Mouse (Mus musculus) kidney, embryonic 14.5 days (tissue): ENCODE data around the gene Slc35a5. TPM values are rescaled to one million over a fixed set of nuclear protein-coding genes. Genes with fewer than 3 reads are reported as not detected.

ENCODE experiments used
- ATAC-seq: fragments of 200-750 bp; cut with Nextera tagmentation; 2 replicates; pipeline ENCODE4 v1.8.0; 2017; ENCODE audit warnings: moderate number of reproducible peaks, mild to moderate bottlenecking, moderate TSS enrichment, moderate library complexity; ENCODE audit not compliant: low FRiP score, low TSS enrichment
- H3K27ac ChIP-seq: fragments of 300-500 bp; sonication (generic); 2 replicates; pipeline ENCODE4 v1.5.1; 2014; ENCODE audit warnings: low read depth, mild to moderate bottlenecking, low read length, moderate library complexity, mixed read lengths
- H3K27me3 ChIP-seq: fragments of 300-500 bp; sonication (generic); 2 replicates; pipeline ENCODE4 v1.6.1; 2014; ENCODE audit warnings: mild to moderate bottlenecking, low read length; ENCODE audit not compliant: control insufficient read depth, insufficient read depth
- H3K36me3 ChIP-seq: fragments of 300-500 bp; sonication (generic); 2 replicates; pipeline ENCODE4 v1.6.1; 2014; ENCODE audit warnings: low read length, mixed read lengths; ENCODE audit not compliant: control insufficient read depth, insufficient read depth
- H3K4me1 ChIP-seq: fragments of 300-500 bp; sonication (generic); 2 replicates; pipeline ENCODE4 v1.6.1; 2014; ENCODE audit warnings: low read length, mixed read lengths; ENCODE audit not compliant: control insufficient read depth, insufficient read depth
- H3K4me2 ChIP-seq: fragments of 300-500 bp; sonication (generic); replicated peaks from 2 replicates; pipeline ENCODE4 v1.6.1; 2014; ENCODE audit warnings: low read depth, mild to moderate bottlenecking, low read length
- H3K4me3 ChIP-seq: fragments of 300-500 bp; sonication (generic); 2 replicates; pipeline ENCODE4 v1.5.1; 2014; ENCODE audit warnings: mild to moderate bottlenecking, low read length
- H3K9ac ChIP-seq: fragments of 300-500 bp; sonication (generic); 2 replicates; pipeline ENCODE4 v1.6.1; 2014; ENCODE audit warnings: low read depth, mild to moderate bottlenecking, low read length, moderate library complexity
- H3K9me3 ChIP-seq: fragments of 300-500 bp; sonication (generic); 2 replicates; pipeline ENCODE4 v1.6.1; 2016; ENCODE audit warnings: low read length; ENCODE audit not compliant: control insufficient read depth
- WGBS: fragments of 180-500 bp; shearing (Covaris S2); extraction: QIAGEN DNeasy Blood & Tissue Kit; methylation state at CpG from one replicate; pipeline ENCODE4 v1.1.7; 2014; 5-methylcytosine and 5-hydroxymethylcytosine counted together
- polyA plus RNA-seq: library from polyadenylated mRNA; unstranded; fragments of >200 nt; fragmentation: Nextera tagmentation; extraction: Ambion mirVana; gene quantifications from 2 replicates; pipeline ENCODE4 v1.2.1, GENCODE M21; 2014

Slc35a5 gene
- polyA plus RNA-seq, 1 experiment from 2014 or later, result 19.6 TPM

DNA sequence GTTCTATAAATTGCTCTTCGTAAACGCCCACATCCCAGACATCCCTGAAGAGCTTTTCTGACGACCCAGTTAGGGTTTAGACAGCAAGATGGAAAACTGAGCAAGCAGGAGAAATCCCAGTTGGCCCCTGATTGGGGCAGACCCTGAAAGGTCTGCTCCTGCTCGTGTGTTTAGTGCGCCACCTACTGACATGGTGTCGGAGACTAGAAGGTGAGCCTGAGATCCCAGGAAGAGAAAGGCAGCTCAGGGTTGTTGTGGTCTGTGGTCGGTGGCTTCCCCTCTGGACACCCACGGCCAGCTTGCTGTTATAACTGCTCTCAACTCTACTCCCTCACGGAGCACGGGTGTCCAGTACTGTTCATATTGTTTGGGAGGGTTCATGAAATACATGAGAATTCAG lies 68.5 kb downstream of the Slc35a5 start:
- no peak overlapping the region for H3K27ac ChIP-seq
- no peaks in the 10 kb centered on the region for H3K4me1 ChIP-seq
- no peak overlapping the region for H3K4me2 ChIP-seq
- ATAC-seq, result peak; percentile 78
- H3K9ac ChIP-seq, result no peak overlapping the region
- H3K27me3 ChIP-seq, result no peaks in the 10 kb centered on the region
- no peak overlapping the region for H3K4me3 ChIP-seq
- H3K9me3 ChIP-seq, result no peaks in the 10 kb centered on the region
- WGBS, result 11% methylated on average over 10 of the region's 10 CpGs
- no peaks in the 10 kb centered on the region for H3K36me3 ChIP-seq

Other genes starting within 250 kb of the Slc35a5 start
- gene Cd200r3, start 215.0 kb downstream of the Slc35a5 start, polyA plus RNA-seq, result 0.31 TPM in 1 of 2 replicates, not detected in the other
- 60.1 and 78.5 TPM in 2 replicates for gene Ccdc80, start 65.3 kb downstream of the Slc35a5 start, polyA plus RNA-seq
- gene Atg3, start 79 bp upstream of the Slc35a5 start, polyA plus RNA-seq, result 28.0 and 32.1 TPM in 2 replicates
- gene Btla, start 65.6 kb upstream of the Slc35a5 start, polyA plus RNA-seq, result not detected in 2 replicates